Mouse (Mus musculus): ENCODE measurements at regions not wholly inside any gene's neighbourhood (a gene's known extent, or its start where the extent isn't known, plus 50 kb on each side); places are given as distances from the start of the nearest gene placed in this dataset.
"Not testable (repeated sequence)": the region's sequence is repeated elsewhere in the genome, so short reads cannot be mapped to it uniquely, and the experiment has no call there.

DNA sequence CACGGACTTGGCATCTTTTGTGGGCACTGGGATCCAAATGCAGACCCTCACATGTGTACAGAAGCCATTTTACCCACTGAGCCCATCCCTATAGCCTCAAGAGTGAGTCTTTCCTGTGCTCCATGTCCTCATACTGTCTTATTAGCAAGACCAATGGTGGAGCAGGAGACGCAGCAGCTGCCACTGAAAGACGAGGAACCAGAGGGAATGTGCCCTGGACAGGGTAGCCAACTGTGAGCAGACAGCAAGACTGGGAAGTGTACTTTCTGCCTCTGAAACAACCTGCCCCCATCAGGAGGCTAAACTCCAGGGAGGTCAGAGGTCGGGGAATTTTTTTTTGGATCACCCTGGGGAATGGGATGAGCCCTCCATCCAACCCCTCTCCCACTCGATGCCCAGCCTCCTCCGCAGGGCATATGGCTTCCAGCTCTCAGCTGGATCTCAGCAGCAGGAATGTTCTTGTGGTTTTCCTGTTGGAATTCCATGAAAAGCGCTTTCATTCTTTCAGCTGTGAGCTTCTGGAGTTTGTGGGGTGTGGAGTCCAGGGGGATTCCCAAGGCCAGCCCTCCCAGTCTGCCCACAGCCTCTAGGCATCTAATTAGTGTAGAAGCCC, 131.2 kb upstream of the Haao start:
- no peak for ATAC-seq
- Histone ChIP-seq H3K36me3 (no peaks in the 10 kb centered on the region), H3K27ac (no peak overlapping the region), H3K4me1 (replicated peaks) (0 out of 2 replicates have a peak, but pooled peaks cover 9% of the 10 kb centered on the region), H3K4me3 (replicated peaks) (no peak overlapping the region), H3K4me2 (replicated peaks) (no peak overlapping the region), H3K9me3 (no peaks in the 10 kb centered on the region), H3K27me3 (no peaks in the 10 kb centered on the region), H3K9ac (replicated peaks) (no peak overlapping the region)
- WGBS = 77% methylated on average over 7 of the region's 7 CpGs

GRCm38 (mm10) chr17:83977725-83978124, 130.0 kb upstream of the Haao start:
- Histone ChIP-seq H3K4me2 (replicated peaks) (no peak overlapping the region), H3K4me3 (replicated peaks) (no peak overlapping the region), H3K9me3 (no peaks in the 10 kb centered on the region), H3K27me3 (no peaks in the 10 kb centered on the region), H3K36me3 (no peaks in the 10 kb centered on the region), H3K27ac (no peak overlapping the region), H3K9ac (replicated peaks) (no peak overlapping the region), H3K4me1 (replicated peaks) (0 out of 2 replicates have a peak, but pooled peaks cover 3% of the 10 kb centered on the region)
- WGBS = 84% methylated on average over 11 of the region's 11 CpGs
- no peak for ATAC-seq

DNA sequence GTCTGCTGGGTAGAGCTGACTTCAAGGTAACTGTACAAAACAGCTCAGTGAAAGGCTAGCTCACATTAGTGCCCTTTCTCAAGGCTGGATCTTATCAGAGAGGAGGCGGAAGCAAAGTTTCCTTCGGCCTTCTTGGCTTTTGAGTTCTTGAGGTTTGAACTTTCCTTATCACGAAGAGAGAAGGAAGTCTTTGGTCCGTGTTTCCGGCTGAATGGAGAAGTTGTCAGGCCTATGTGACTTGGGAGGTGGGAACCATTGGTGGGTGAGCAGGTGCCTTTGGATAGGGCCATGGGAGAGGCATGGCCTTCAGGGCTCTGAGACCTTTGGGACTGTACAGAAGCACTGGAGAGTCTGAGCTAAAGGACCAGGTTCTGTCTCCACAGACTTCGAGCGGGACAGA, 128.1 kb upstream of the Haao start:
- no peak overlapping the region for H3K4me2 ChIP-seq (replicated peaks)
- peaks cover 6% of the 10 kb centered on the region for H3K4me1 ChIP-seq (replicated peaks)
- H3K4me3 ChIP-seq (replicated peaks) = no peak overlapping the region
- no peak overlapping the region for H3K27ac ChIP-seq
- no peaks in the 10 kb centered on the region for H3K36me3 ChIP-seq
- ATAC-seq = no peak
- H3K27me3 ChIP-seq = no peaks in the 10 kb centered on the region
- no peaks in the 10 kb centered on the region for H3K9me3 ChIP-seq
- 92% methylated on average over 7 of the region's 7 CpGs for WGBS
- no peak overlapping the region for H3K9ac ChIP-seq (replicated peaks)

GRCm38 (mm10) chr17:83973461-83974350, 125.9 kb upstream of the Haao start:
- Histone ChIP-seq H3K9me3 (no peaks in the 10 kb centered on the region), H3K4me3 (replicated peaks) (no peak overlapping the region), H3K27ac (no peak overlapping the region), H3K36me3 (no peaks in the 10 kb centered on the region), H3K4me1 (replicated peaks) (peaks cover 6% of the 10 kb centered on the region), H3K27me3 (no peaks in the 10 kb centered on the region), H3K9ac (replicated peaks) (no peak overlapping the region), H3K4me2 (replicated peaks) (no peak overlapping the region)
- ATAC-seq = no peak
- 52% methylated on average over 18 of the region's 18 CpGs for whole genome bisulfite sequencing

DNA sequence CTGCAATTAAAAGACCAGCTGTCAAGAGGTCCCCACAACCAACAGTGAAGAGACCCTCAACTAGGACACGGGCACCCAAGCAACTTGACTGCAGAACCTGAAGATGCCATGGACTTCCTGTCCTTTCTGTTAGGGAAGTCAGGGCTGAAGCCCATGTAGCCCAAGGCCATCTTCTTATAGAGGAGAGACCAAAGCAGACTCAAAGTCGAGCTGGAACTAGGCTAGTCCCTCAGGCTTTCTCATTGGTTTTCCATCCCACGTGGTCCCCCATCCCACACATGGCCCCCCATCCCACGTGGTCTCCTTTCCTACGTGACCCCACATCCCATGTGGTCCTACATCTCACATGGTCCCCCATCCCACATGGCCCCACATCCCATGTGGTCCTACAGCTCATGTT, 125.1 kb upstream of the Haao start:
- H3K27me3 ChIP-seq = no peaks in the 10 kb centered on the region
- H3K4me3 ChIP-seq (replicated peaks) = no peak overlapping the region
- 90% methylated on average over 5 of the region's 5 CpGs for WGBS
- no peak for ATAC-seq
- H3K4me1 ChIP-seq (replicated peaks) = peaks cover 6% of the 10 kb centered on the region
- H3K9ac ChIP-seq (replicated peaks) = no peak overlapping the region
- H3K9me3 ChIP-seq = no peaks in the 10 kb centered on the region
- no peak overlapping the region for H3K4me2 ChIP-seq (replicated peaks)
- no peak overlapping the region for H3K27ac ChIP-seq
- H3K36me3 ChIP-seq = no peaks in the 10 kb centered on the region

DNA sequence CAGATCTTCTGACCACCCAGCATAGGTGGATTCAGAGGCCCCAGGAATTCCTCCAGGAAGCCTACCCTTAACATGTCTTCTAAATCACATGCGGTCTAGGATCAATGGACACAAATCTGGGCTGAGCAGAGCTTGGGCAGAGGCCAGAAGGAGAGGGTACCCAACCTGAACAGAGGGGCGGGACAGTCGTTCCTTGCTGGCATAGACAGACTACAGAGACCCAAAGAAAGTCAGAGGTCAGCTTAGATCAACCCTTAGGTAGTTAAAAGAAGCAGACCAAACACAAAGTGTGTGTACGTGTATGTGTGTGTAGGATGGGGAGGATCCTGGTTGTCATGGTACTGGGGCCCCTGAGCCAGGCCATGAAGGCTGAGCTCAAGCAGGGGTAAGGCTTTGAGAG, 124.7 kb upstream of the Haao start:
- ATAC-seq = peak; percentile 48; the same call in 1 of the 2 replicates
- Histone ChIP-seq H3K27me3 (no peaks in the 10 kb centered on the region), H3K4me3 (replicated peaks) (no peak overlapping the region), H3K36me3 (no peaks in the 10 kb centered on the region), H3K4me1 (replicated peaks) (peaks cover 6% of the 10 kb centered on the region), H3K9me3 (no peaks in the 10 kb centered on the region), H3K4me2 (replicated peaks) (no peak overlapping the region), H3K27ac (no peak overlapping the region), H3K9ac (replicated peaks) (no peak overlapping the region)
- WGBS = 76% methylated on average over 4 of the region's 4 CpGs

GRCm38 (mm10) chr17:83972026-83972425, 124.3 kb upstream of the Haao start:
- 11% methylated on average over 5 of the region's 5 CpGs for WGBS
- H3K4me1 ChIP-seq (replicated peaks) = peaks cover 6% of the 10 kb centered on the region
- H3K4me2 ChIP-seq (replicated peaks) = no peak overlapping the region
- no peaks in the 10 kb centered on the region for H3K9me3 ChIP-seq
- no peak overlapping the region for H3K27ac ChIP-seq
- H3K27me3 ChIP-seq = no peaks in the 10 kb centered on the region
- ATAC-seq = peak; percentile 85
- H3K9ac ChIP-seq (replicated peaks) = no peak overlapping the region
- no peak overlapping the region for H3K4me3 ChIP-seq (replicated peaks)
- H3K36me3 ChIP-seq = no peaks in the 10 kb centered on the region

DNA sequence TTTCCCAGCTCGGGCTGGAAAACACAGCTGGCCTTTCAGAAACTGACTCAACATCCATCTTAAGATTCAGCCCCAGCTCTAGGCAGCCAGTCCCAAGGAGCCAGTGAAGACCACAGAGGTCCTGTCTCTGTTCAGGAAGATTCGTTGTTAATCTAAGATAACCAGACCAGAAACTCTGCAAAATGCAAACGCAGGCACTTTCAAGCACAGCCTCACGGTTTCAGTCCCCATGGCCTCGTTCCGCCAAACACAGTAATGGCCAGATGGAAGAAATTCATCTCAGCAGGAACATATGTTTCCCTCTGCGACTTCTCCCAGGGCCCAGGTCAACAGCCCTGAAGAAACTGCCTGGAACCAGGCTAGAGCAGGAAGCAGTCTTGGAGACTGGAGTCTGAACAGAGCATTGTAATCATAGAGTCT, 121.7 kb upstream of the Haao start:
- ATAC-seq = no peak
- Histone ChIP-seq H3K36me3 (no peaks in the 10 kb centered on the region), H3K27me3 (no peaks in the 10 kb centered on the region), H3K27ac (no peak overlapping the region), H3K9me3 (no peaks in the 10 kb centered on the region), H3K4me2 (replicated peaks) (no peak overlapping the region), H3K4me1 (replicated peaks) (peaks cover 12% of the 10 kb centered on the region), H3K9ac (replicated peaks) (no peak overlapping the region), H3K4me3 (replicated peaks) (no peak overlapping the region)
- WGBS = 80% methylated on average over 7 of the region's 7 CpGs

- H3K4me3 ChIP-seq (replicated peaks); H3K36me3 ChIP-seq; H3K27ac ChIP-seq; H3K27me3 ChIP-seq; ATAC-seq; H3K4me2 ChIP-seq (replicated peaks); H3K9ac ChIP-seq (replicated peaks); H3K9me3 ChIP-seq: not testable (repeated sequence)
- 92% methylated on average over 3 of the region's 3 CpGs for WGBS
- peaks cover 17% of the 10 kb centered on the region for H3K4me1 ChIP-seq (replicated peaks)
Measured at GRCm38 (mm10) chr17:83968124-83968523, 120.4 kb upstream of the Haao start.

- no peak overlapping the region for H3K4me3 ChIP-seq (replicated peaks)
- no peaks in the 10 kb centered on the region for H3K27me3 ChIP-seq
- no peak overlapping the region for H3K9ac ChIP-seq (replicated peaks)
- no peak overlapping the region for H3K4me2 ChIP-seq (replicated peaks)
- no peaks in the 10 kb centered on the region for H3K36me3 ChIP-seq
- H3K27ac ChIP-seq = no peak overlapping the region
- 91% methylated on average over 6 of the region's 6 CpGs for WGBS
- no peak for ATAC-seq
- H3K9me3 ChIP-seq = no peaks in the 10 kb centered on the region
- H3K4me1 ChIP-seq (replicated peaks) = peaks cover 11% of the 10 kb centered on the region
Measured at GRCm38 (mm10) chr17:83967007-83967406, 119.2 kb upstream of the Haao start.

- no peak overlapping the region for H3K27ac ChIP-seq
- no peaks in the 10 kb centered on the region for H3K9me3 ChIP-seq
- H3K4me2 ChIP-seq (replicated peaks) = no peak overlapping the region
- H3K9ac ChIP-seq (replicated peaks) = no peak overlapping the region
- no peaks in the 10 kb centered on the region for H3K36me3 ChIP-seq
- no peak overlapping the region for H3K4me3 ChIP-seq (replicated peaks)
- H3K27me3 ChIP-seq = no peaks in the 10 kb centered on the region
- H3K4me1 ChIP-seq (replicated peaks) = peaks cover 15% of the 10 kb centered on the region
- WGBS = 43% methylated on average over 13 of the region's 13 CpGs
- 0 out of 2 replicates have a peak, but pooled peaks have one; percentile 35 for ATAC-seq
Measured at GRCm38 (mm10) chr17:83964454-83965211, 116.9 kb upstream of the Haao start.

GRCm38 (mm10) chr17:83963561-83963960, 115.8 kb upstream of the Haao start:
- Histone ChIP-seq H3K9ac (replicated peaks) (no peak overlapping the region), H3K36me3 (no peaks in the 10 kb centered on the region), H3K4me1 (replicated peaks) (peaks cover 26% of the 10 kb centered on the region), H3K4me3 (replicated peaks) (no peak overlapping the region), H3K9me3 (no peaks in the 10 kb centered on the region), H3K27me3 (no peaks in the 10 kb centered on the region), H3K27ac (no peak overlapping the region), H3K4me2 (replicated peaks) (no peak overlapping the region)
- whole genome bisulfite sequencing = 66% methylated on average over 8 of the region's 8 CpGs
- ATAC-seq = no peak
